Mouse (Mus musculus): ENCODE measurements around the gene Rufy4.

DNA sequence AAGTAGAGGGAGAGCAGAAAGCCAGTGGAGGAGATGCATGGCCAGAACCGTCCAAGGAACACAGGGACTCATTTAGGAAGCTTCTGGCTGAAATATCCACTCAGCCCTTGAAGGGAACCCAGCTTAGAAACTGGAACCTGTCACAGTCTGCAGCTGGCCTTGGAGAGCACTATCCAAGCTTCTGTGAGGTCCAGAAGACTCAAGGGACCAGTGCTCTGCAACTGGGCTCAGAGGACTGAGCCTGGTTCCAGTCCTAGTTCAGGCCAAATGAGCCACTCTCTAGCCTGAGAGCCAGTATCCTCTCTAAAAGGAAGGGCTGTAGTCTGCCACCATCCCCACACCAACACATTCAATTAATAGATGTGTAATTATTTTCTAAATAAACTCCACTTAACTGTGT is 36.8 kb upstream of the Rufy4 start:
- TF ChIP-seq CTCF (IDR thresholded peaks at IDR 0.05; ENCODE audit: borderline replicate concordance, insufficient read depth, low read depth, low read length) (no peak), POLR2A (IDR thresholded peaks at IDR 0.05; ENCODE audit: borderline replicate concordance, insufficient read depth, low read length) (no peak)
